Mouse (Mus musculus) myocyte (in vitro differentiated cells): Measurements from ENCODE around the gene Psma4. TPM values are rescaled to one million over a fixed set of nuclear protein-coding genes. Genes with fewer than 3 reads are reported as not detected.
A peak's percentile ranks its signal among the peaks of the same experiment; 100 is the strongest.

Experiments used
- H3K27me3 ChIP-seq: one replicate; pipeline ENCODE4 v1.6.1; 2011; ENCODE audit not compliant: control insufficient read depth, insufficient read depth, insufficient read length
- H3K36me3 ChIP-seq: one replicate; pipeline ENCODE4 v1.6.1; 2011; ENCODE audit not compliant: control insufficient read depth, insufficient read depth
- H3K4me2 ChIP-seq: one replicate; pipeline ENCODE4 v1.6.1; 2011; ENCODE audit warnings: low read depth, control low read depth
- H3K4me3 ChIP-seq: one replicate; pipeline ENCODE4 v1.5.1; 2011; ENCODE audit warnings: mild to moderate bottlenecking, control low read depth, moderate library complexity
- H3K79me2 ChIP-seq: one replicate; pipeline ENCODE4 v1.6.1; 2011; ENCODE audit not compliant: control insufficient read depth, insufficient read depth
- H3ac ChIP-seq: one replicate; pipeline ENCODE4 v1.6.1; 2011; ENCODE audit not compliant: control insufficient read depth, insufficient read length
- CEBPB ChIP-seq: IDR thresholded peaks from 2 replicates; pipeline ENCODE4 v1.6.1; 2011; ENCODE audit warnings: mild to moderate bottlenecking, moderate library complexity; ENCODE audit not compliant: poor library complexity, insufficient read depth, severe bottlenecking
- E2F4 ChIP-seq: IDR thresholded peaks from one replicate; pipeline ENCODE4 v1.6.1; 2011; ENCODE audit warnings: mild to moderate bottlenecking, control low read depth, moderate library complexity; ENCODE audit not compliant: insufficient read depth
- MAX ChIP-seq: IDR thresholded peaks from one replicate; pipeline ENCODE4 v1.6.1; 2011; ENCODE audit warnings: low read depth, mild to moderate bottlenecking, control low read depth
- MYOD1 ChIP-seq, 3 experiments: IDR thresholded peaks; one replicate each; pipeline ENCODE4 v1.6.1; 2011; ENCODE audit warnings: control low read depth in 2 of 3, low read depth in 2 of 3, mild to moderate bottlenecking in 2 of 3, moderate library complexity in 1 of 3; ENCODE audit not compliant: insufficient read length in 2 of 3, control insufficient read depth in 1 of 3
- MYOG ChIP-seq, 3 experiments: IDR thresholded peaks; one replicate each; pipeline ENCODE4 v1.6.1; 2011; ENCODE audit warnings: control low read depth in 2 of 3, low read depth in 2 of 3, mild to moderate bottlenecking in 2 of 3; ENCODE audit not compliant: insufficient read length in 2 of 3, control insufficient read depth in 1 of 3, insufficient read depth in 1 of 3
- POLR2A ChIP-seq: IDR thresholded peaks from one replicate; pipeline ENCODE4 v1.6.1; 2011; ENCODE audit warnings: low read depth, mild to moderate bottlenecking, control low read depth, moderate library complexity; ENCODE audit not compliant: insufficient read length
- POLR2AphosphoS2 ChIP-seq: IDR thresholded peaks from one replicate; pipeline ENCODE4 v1.6.1; 2011; ENCODE audit warnings: low read depth, control low read depth; ENCODE audit not compliant: insufficient read length
- REST ChIP-seq: IDR thresholded peaks from one replicate; pipeline ENCODE4 v1.6.1; 2011; ENCODE audit warnings: mild to moderate bottlenecking, control low read depth, moderate library complexity; ENCODE audit not compliant: insufficient read depth, insufficient read length
- SRF ChIP-seq: IDR thresholded peaks from one replicate; pipeline ENCODE4 v1.6.1; 2011; ENCODE audit warnings: low read depth; ENCODE audit not compliant: control insufficient read depth, insufficient read length
- TCF12 ChIP-seq: IDR thresholded peaks from one replicate; pipeline ENCODE4 v1.6.1; 2011; ENCODE audit warnings: mild to moderate bottlenecking, control low read depth; ENCODE audit not compliant: poor library complexity, insufficient read depth, severe bottlenecking
- TCF3 ChIP-seq: IDR thresholded peaks from one replicate; pipeline ENCODE4 v1.6.1; 2011; ENCODE audit warnings: low read depth, control low read depth; ENCODE audit not compliant: insufficient read length
- USF1 ChIP-seq: IDR thresholded peaks from one replicate; pipeline ENCODE4 v1.6.1; 2011; ENCODE audit warnings: low read depth, mild to moderate bottlenecking, control low read depth, moderate library complexity
- polyA plus RNA-seq: library from polyadenylated mRNA; unstranded; fragments of >200 nt; fragmentation: generic; extraction: Trizol; gene quantifications from one replicate; pipeline ENCODE4 v1.2.1, GENCODE M21; 2012; ENCODE audit warnings: missing spikeins

Psma4 gene
- polyA plus RNA-seq, result 166 TPM

- peaks cover 15% of the 10 kb centered on the region for H3K36me3 ChIP-seq
- peaks cover 22% of the 10 kb centered on the region for H3K79me2 ChIP-seq
- TF ChIP-seq POLR2AphosphoS2, result peak; percentile 78
- peak; percentile 74 for TF ChIP-seq POLR2A
- TF ChIP-seq REST, result no peak
- TF ChIP-seq USF1, result peak; percentile 85
- peak within 1 kb of the TSS; percentile 74 for H3K4me2 ChIP-seq
- no peaks in the 10 kb centered on the region for H3K27me3 ChIP-seq
- peak within 1 kb of the TSS; percentile 71 for H3K4me3 ChIP-seq
- peak within 1 kb of the TSS; percentile 100 for H3ac ChIP-seq
Measured at GRCm38 (mm10) chr9:54950575-54951321, at the start of gene Psma4, which contains the start of gene AY074887. TSS of gene Psma4 (plus strand) at chr9:54950790. TSS of gene AY074887 (minus strand) at chr9:54950998.

GRCm38 (mm10) chr9:54909446-54909845 is 41.1 kb upstream of the Psma4 start:
- peaks cover 45% of the 10 kb centered on the region for H3K36me3 ChIP-seq
- H3K79me2 ChIP-seq, result no peaks in the 10 kb centered on the region
- no peak for TF ChIP-seq REST
- peak; percentile 77 for TF ChIP-seq CEBPB

GRCm38 (mm10) chr9:54915576-54915975 is 35.0 kb upstream of the Psma4 start:
- Histone ChIP-seq H3K4me3 (no peak overlapping the region), H3K36me3 (peaks cover 13% of the 10 kb centered on the region), H3K79me2 (no peaks in the 10 kb centered on the region), H3K27me3 (no peaks in the 10 kb centered on the region), H3K4me2 (no peak overlapping the region), H3ac (no peak overlapping the region)
- no peak for TF ChIP-seq SRF
- TF ChIP-seq USF1, result no peak
- TF ChIP-seq TCF12, result no peak
- TF ChIP-seq CEBPB, result no peak
- no peak for TF ChIP-seq POLR2AphosphoS2
- no peak for TF ChIP-seq MYOG (IDR thresholded peaks at IDR 0.05; ENCODE audit: control insufficient read depth in 1 of 3, insufficient read depth in 1 of 3, insufficient read length in 2 of 3, low read depth in 2 of 3)
- TF ChIP-seq MAX, result no peak
- no peak for TF ChIP-seq REST
- TF ChIP-seq POLR2A, result no peak
- TF ChIP-seq TCF3, result no peak
- no peak for TF ChIP-seq E2F4

More at GRCm38 (mm10) chr9:54909446-54909845, 41.1 kb upstream of the Psma4 start:
- Histone ChIP-seq H3K4me2 (peak overlapping the region; percentile 13), H3K27me3 (no peaks in the 10 kb centered on the region), H3ac (no peak overlapping the region), H3K4me3 (no peak overlapping the region)

GRCm38 (mm10) chr9:54916401-54916800 is 34.2 kb upstream of the Psma4 start:
- no peaks in the 10 kb centered on the region for H3K27me3 ChIP-seq
- H3K4me3 ChIP-seq, result no peak overlapping the region
- no peak overlapping the region for H3K4me2 ChIP-seq
- TF ChIP-seq REST, result no peak
- TF ChIP-seq POLR2AphosphoS2, result no peak
- TF ChIP-seq MAX, result no peak
- TF ChIP-seq TCF12, result no peak
- TF ChIP-seq POLR2A, result no peak
- no peak for TF ChIP-seq SRF
- no peak for TF ChIP-seq MYOD1 (IDR thresholded peaks at IDR 0.05; ENCODE audit: control insufficient read depth in 1 of 3, insufficient read length in 2 of 3, low read depth in 2 of 3)
- no peak for TF ChIP-seq MYOG (IDR thresholded peaks at IDR 0.05; ENCODE audit: control insufficient read depth in 1 of 3, insufficient read depth in 1 of 3, insufficient read length in 2 of 3, low read depth in 2 of 3)
- TF ChIP-seq TCF3, result no peak
- no peak for TF ChIP-seq CEBPB
- TF ChIP-seq USF1, result no peak
- TF ChIP-seq E2F4, result no peak
- H3K36me3 ChIP-seq, result peaks cover 6% of the 10 kb centered on the region
- H3K79me2 ChIP-seq, result no peaks in the 10 kb centered on the region
- no peak overlapping the region for H3ac ChIP-seq

- Histone ChIP-seq H3ac (no peak within 1 kb of the TSS), H3K4me2 (peak within 1 kb of the TSS; percentile 34), H3K27me3 (no peaks in the 10 kb centered on the region), H3K79me2 (no peaks in the 10 kb centered on the region), H3K36me3 (no peaks in the 10 kb centered on the region), H3K4me3 (peak within 1 kb of the TSS; percentile 4)
- no peak for TF ChIP-seq POLR2AphosphoS2
- peak; percentile 47 for TF ChIP-seq POLR2A
- TF ChIP-seq CEBPB, result no peak
Measured at GRCm38 (mm10) chr9:54917010-54917677, 33.4 kb upstream of the Psma4 start, which contains the start of gene Hykk. TSS of gene Hykk (plus strand) at chr9:54917283.
